Mouse (Mus musculus) limb, embryonic 15.5 days (tissue): ENCODE measurements around the gene Sema5b. TPM values are rescaled to one million over a fixed set of nuclear protein-coding genes. Genes with fewer than 3 reads are reported as not detected.

Experiments used
- ATAC-seq: fragments of 200-750 bp; cut with Nextera tagmentation; 2 replicates; pipeline ENCODE4 v1.8.0; 2017; ENCODE audit warnings: low read depth, moderate TSS enrichment; ENCODE audit not compliant: insufficient number of reproducible peaks, low FRiP score, low TSS enrichment
- H3K27ac ChIP-seq: fragments of 300-500 bp; sonication (generic); 2 replicates; pipeline ENCODE4 v1.5.1; 2015; ENCODE audit warnings: moderate library complexity, mild to moderate bottlenecking, inconsistent platforms
- H3K27me3 ChIP-seq: fragments of 300-500 bp; sonication (generic); 2 replicates; pipeline ENCODE4 v1.6.1; 2015; ENCODE audit warnings: inconsistent platforms
- H3K36me3 ChIP-seq: fragments of 300-500 bp; sonication (generic); 2 replicates; pipeline ENCODE4 v1.6.1; 2015; ENCODE audit warnings: inconsistent platforms
- H3K4me1 ChIP-seq: fragments of 300-500 bp; sonication (generic); 2 replicates; pipeline ENCODE4 v1.6.1; 2015; ENCODE audit warnings: inconsistent platforms
- H3K4me2 ChIP-seq: fragments of 300-500 bp; sonication (generic); 2 replicates; pipeline ENCODE4 v1.6.1; 2015; ENCODE audit warnings: mild to moderate bottlenecking, inconsistent platforms
- H3K4me3 ChIP-seq: fragments of 300-500 bp; sonication (generic); 2 replicates; pipeline ENCODE4 v1.5.1; 2015; ENCODE audit warnings: mild to moderate bottlenecking, inconsistent platforms
- H3K9ac ChIP-seq: fragments of 300-500 bp; sonication (generic); 2 replicates; pipeline ENCODE4 v1.6.1; 2015; ENCODE audit warnings: inconsistent platforms
- H3K9me3 ChIP-seq: fragments of 300-500 bp; sonication (generic); 2 replicates; pipeline ENCODE4 v1.6.1; 2016; ENCODE audit warnings: inconsistent platforms
- WGBS: fragments of 180-500 bp; shearing (Covaris S2); methylation state at CpG from one replicate; pipeline ENCODE4 v1.1.7; 2015; 5-methylcytosine and 5-hydroxymethylcytosine counted together
- polyA plus RNA-seq: library from polyadenylated mRNA; unstranded; fragments of >200 nt; fragmentation: Nextera tagmentation; extraction: Ambion mirVana; gene quantifications from 2 replicates; pipeline ENCODE4 v1.2.1, GENCODE M21; 2015

The Sema5b gene
- polyA plus RNA-seq, 1 experiment from 2014 or later: 5.0 TPM

- WGBS: 76% methylated on average over 4 of the region's 4 CpGs
- peaks cover 30% of the 10 kb centered on the region for H3K27me3 ChIP-seq
- no peak for ATAC-seq
- no peak overlapping the region for H3K9ac ChIP-seq
- H3K36me3 ChIP-seq: no peaks in the 10 kb centered on the region
- no peak overlapping the region for H3K4me2 ChIP-seq
- H3K9me3 ChIP-seq: no peaks in the 10 kb centered on the region
- H3K4me1 ChIP-seq: peaks cover 7% of the 10 kb centered on the region
- H3K27ac ChIP-seq: no peak overlapping the region
- no peak overlapping the region for H3K4me3 ChIP-seq
These were observed 123.9 kb downstream of the Sema5b start for GRCm38 (mm10) chr16:35664847-35665246.

- no peaks in the 10 kb centered on the region for H3K36me3 ChIP-seq
- no peaks in the 10 kb centered on the region for H3K27me3 ChIP-seq
- 73% methylated on average over 8 of the region's 8 CpGs for WGBS
- H3K9me3 ChIP-seq: no peaks in the 10 kb centered on the region
- no peak for ATAC-seq
- H3K4me3 ChIP-seq: no peak overlapping the region
- H3K4me1 ChIP-seq: 0 out of 2 replicates have a peak, but pooled peaks cover 5% of the 10 kb centered on the region
- H3K27ac ChIP-seq: no peak overlapping the region
- H3K9ac ChIP-seq: no peak overlapping the region
- H3K4me2 ChIP-seq: no peak overlapping the region
These were observed 136.7 kb downstream of the Sema5b start for GRCm38 (mm10) chr16:35677511-35678113.

- 33% methylated on average over 3 of the region's 3 CpGs for WGBS
- Histone ChIP-seq H3K9me3 (no peaks in the 10 kb centered on the region), H3K4me1 (0 out of 2 replicates have a peak, but pooled peaks cover 5% of the 10 kb centered on the region), H3K27me3 (no peaks in the 10 kb centered on the region), H3K27ac (no peak overlapping the region), H3K36me3 (no peaks in the 10 kb centered on the region), H3K4me3 (no peak overlapping the region), H3K9ac (no peak overlapping the region), H3K4me2 (no peak overlapping the region)
- ATAC-seq: no peak
These were observed 137.5 kb downstream of the Sema5b start for GRCm38 (mm10) chr16:35678476-35678875.

- peaks cover 8% of the 10 kb centered on the region for H3K4me1 ChIP-seq
- WGBS: 56% methylated on average over 17 of the region's 17 CpGs
- no peaks in the 10 kb centered on the region for H3K27me3 ChIP-seq
- H3K36me3 ChIP-seq: no peaks in the 10 kb centered on the region
- no peak overlapping the region for H3K27ac ChIP-seq
- ATAC-seq: no peak; the same call in 1 of the 2 replicates
- no peak overlapping the region for H3K4me3 ChIP-seq
- no peaks in the 10 kb centered on the region for H3K9me3 ChIP-seq
- no peak overlapping the region for H3K9ac ChIP-seq
- H3K4me2 ChIP-seq: no peak overlapping the region
These were observed 140.6 kb downstream of the Sema5b start for GRCm38 (mm10) chr16:35681327-35682108.

GRCm38 (mm10) chr16:35685027-35685426 is 144.1 kb downstream of the Sema5b start:
- Histone ChIP-seq H3K9ac (no peak overlapping the region), H3K4me1 (peaks cover 8% of the 10 kb centered on the region), H3K27ac (no peak overlapping the region), H3K4me3 (no peak overlapping the region), H3K36me3 (no peaks in the 10 kb centered on the region), H3K9me3 (no peaks in the 10 kb centered on the region), H3K27me3 (no peaks in the 10 kb centered on the region), H3K4me2 (no peak overlapping the region)
- WGBS: 76% methylated on average over 13 of the region's 13 CpGs
- ATAC-seq: no peak

DNA sequence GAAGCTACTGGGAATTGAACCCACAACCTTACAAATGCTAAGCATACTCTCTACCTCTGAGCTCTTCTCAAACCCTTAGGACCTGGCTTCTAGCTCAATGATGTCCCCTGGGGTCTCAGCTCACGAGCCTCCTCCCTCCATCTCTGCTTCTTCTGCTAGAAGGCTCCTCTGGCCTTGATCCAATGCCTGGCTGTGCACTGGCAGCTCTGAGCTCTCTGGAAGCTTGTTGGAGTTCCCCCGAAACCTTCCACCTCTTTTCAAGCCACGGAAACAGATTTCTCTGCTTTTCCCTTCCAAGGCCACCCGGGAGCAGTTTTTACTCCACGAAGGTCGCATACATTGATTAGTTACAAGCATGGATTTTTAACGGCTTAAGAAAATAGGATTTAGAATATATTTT is 145.5 kb downstream of the Sema5b start:
- no peaks in the 10 kb centered on the region for H3K27me3 ChIP-seq
- no peak overlapping the region for H3K9ac ChIP-seq
- H3K36me3 ChIP-seq: no peaks in the 10 kb centered on the region
- H3K4me1 ChIP-seq: peaks cover 3% of the 10 kb centered on the region
- no peak overlapping the region for H3K4me3 ChIP-seq
- ATAC-seq: no peak
- no peak overlapping the region for H3K27ac ChIP-seq
- no peaks in the 10 kb centered on the region for H3K9me3 ChIP-seq
- no peak overlapping the region for H3K4me2 ChIP-seq
- 50% methylated on average over 7 of the region's 7 CpGs for WGBS

DNA sequence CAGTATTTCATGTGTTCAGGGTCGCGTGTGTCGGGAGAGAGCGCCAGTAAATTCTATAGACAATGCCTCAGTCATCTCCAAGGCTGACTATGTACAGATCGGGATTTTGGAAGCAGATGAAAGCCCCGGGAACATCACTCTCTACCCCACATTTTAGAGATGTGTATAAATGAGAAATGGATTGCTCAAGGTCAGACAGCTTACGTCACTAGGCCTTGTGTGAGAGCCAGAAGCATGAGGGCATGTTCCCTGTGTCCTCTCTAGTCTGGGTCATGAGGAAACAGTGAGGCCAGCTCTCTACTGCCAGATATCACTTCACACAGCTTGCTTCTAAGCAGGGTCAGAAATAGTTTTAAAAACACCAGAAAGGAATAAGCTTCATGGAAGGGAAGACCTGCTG is 150.7 kb downstream of the Sema5b start:
- no peak for ATAC-seq
- H3K4me3 ChIP-seq: no peak overlapping the region
- 93% methylated on average over 7 of the region's 7 CpGs for WGBS
- H3K9me3 ChIP-seq: peaks cover 5% of the 10 kb centered on the region; the same call in 1 of the 2 replicates
- no peak overlapping the region for H3K4me2 ChIP-seq
- H3K9ac ChIP-seq: no peak overlapping the region
- H3K27ac ChIP-seq: no peak overlapping the region
- H3K4me1 ChIP-seq: no peaks in the 10 kb centered on the region
- H3K36me3 ChIP-seq: peaks cover 13% of the 10 kb centered on the region
- H3K27me3 ChIP-seq: no peaks in the 10 kb centered on the region

DNA sequence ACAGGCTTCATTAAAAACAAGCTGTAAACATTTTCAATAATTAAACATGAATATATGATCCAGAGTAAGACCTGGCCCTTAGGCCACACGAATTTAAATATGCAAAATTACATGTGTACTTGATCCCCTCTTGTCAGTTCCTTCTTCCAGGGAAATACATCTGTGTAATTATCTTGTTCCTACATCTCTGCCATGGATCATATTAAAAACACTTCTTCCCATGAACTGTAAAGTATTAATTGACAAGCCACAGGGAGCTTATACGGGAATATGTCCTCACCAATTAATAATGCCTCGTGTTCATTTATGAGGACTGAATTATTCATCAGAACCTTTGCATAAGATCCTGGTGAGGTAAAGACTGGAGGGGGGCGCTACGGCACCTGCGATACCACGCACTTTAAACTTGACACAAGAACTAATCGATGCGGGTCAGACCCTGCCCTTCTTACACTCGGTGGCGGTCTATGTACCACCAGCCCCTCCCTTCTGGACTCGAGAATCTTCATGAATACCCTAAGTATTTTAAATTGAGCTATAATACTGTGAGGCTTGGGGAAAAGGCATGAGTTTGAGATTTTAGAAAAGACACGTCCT is 153.4 kb downstream of the Sema5b start:
- H3K4me2 ChIP-seq: no peak overlapping the region
- no peak for ATAC-seq
- H3K4me1 ChIP-seq: no peaks in the 10 kb centered on the region
- WGBS: 87% methylated on average over 13 of the region's 13 CpGs
- peaks cover 5% of the 10 kb centered on the region; the same call in 1 of the 2 replicates for H3K9me3 ChIP-seq
- H3K27ac ChIP-seq: no peak overlapping the region
- no peak overlapping the region for H3K4me3 ChIP-seq
- H3K27me3 ChIP-seq: no peaks in the 10 kb centered on the region
- H3K9ac ChIP-seq: no peak overlapping the region
- peaks cover 24% of the 10 kb centered on the region for H3K36me3 ChIP-seq

GRCm38 (mm10) chr16:35696103-35696502 is 155.2 kb downstream of the Sema5b start:
- WGBS: 93% methylated on average over 2 of the region's 2 CpGs
- no peak overlapping the region for H3K9ac ChIP-seq
- peaks cover 24% of the 10 kb centered on the region for H3K36me3 ChIP-seq
- peaks cover 5% of the 10 kb centered on the region; the same call in 1 of the 2 replicates for H3K9me3 ChIP-seq
- no peaks in the 10 kb centered on the region for H3K4me1 ChIP-seq
- H3K4me2 ChIP-seq: no peak overlapping the region
- H3K4me3 ChIP-seq: no peak overlapping the region
- H3K27me3 ChIP-seq: no peaks in the 10 kb centered on the region
- no peak for ATAC-seq
- no peak overlapping the region for H3K27ac ChIP-seq

DNA sequence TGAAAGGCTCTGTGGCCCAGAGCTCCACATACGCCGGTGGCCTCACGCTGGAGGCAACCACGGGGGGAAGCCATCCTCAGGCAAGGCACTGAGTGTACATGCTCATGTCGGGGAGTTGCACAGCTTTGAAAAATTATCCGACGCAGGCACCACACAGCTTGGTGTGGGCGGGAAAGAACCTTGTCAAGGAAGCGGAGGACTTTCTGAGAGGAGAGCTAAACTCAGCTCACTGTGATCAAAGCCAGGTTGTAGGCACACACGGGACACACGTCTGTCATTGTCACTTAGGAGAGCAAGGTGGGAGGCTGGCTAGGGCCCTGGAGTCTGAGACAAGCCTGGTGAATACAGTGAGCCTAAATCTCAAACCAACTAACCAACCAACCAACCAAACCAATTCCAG is 160.9 kb downstream of the Sema5b start:
- H3K9ac ChIP-seq: no peak overlapping the region
- peaks cover 17% of the 10 kb centered on the region for H3K36me3 ChIP-seq
- ATAC-seq: no peak
- H3K27ac ChIP-seq: no peak overlapping the region
- no peaks in the 10 kb centered on the region for H3K4me1 ChIP-seq
- no peak overlapping the region for H3K4me3 ChIP-seq
- H3K4me2 ChIP-seq: no peak overlapping the region
- 50% methylated on average over 11 of the region's 11 CpGs for WGBS
- no peaks in the 10 kb centered on the region for H3K9me3 ChIP-seq
- no peaks in the 10 kb centered on the region for H3K27me3 ChIP-seq

DNA sequence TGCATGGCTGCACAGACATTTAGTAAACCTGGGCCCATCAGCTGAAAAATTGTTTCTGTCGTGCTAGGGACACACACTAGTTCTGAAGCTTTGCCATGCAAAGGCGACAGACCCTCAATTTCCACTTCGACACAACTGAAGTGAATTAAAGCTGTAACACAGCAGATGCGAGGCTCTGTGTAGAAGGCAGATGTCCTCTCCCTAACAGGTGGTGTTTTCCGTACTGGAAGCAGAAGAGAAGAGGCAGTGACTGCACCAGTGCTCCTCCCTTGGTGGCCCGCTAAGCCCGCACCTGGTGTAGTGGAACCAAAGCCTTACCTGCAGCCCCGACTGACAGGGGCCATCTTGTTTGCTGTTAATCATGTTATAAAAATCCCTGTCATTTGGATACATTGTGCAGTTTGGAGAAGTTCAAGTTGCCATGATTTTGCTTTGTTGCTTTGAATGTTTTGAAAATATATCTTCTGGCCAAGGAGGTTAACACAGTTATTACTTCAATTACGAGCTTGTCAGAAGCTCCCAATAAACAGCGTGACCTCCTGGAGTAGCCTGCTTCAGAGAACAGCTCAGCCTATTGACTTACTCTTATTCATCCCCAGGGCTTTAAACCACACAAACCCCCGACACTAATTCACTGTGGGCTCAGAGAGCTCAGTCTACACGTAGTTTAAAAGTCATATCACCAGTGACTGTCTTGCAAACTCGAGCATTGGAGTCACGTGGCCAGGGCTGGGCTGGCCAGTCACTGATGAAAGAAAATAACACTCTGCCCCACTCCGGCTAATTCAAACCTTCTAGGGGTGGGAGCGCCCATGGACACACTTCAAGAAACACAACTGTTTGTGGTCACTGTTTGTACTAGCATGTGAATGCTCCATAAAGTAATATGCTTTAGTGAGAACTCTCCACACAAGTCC is 163.1 kb downstream of the Sema5b start:
- WGBS: 50% methylated on average over 16 of the region's 16 CpGs

More for the DNA sequence above, 163.1 kb downstream of the Sema5b start:
- H3K9me3 ChIP-seq: no peaks in the 10 kb centered on the region
- no peak overlapping the region for H3K4me3 ChIP-seq
- no peaks in the 10 kb centered on the region for H3K27me3 ChIP-seq
- no peak overlapping the region for H3K4me2 ChIP-seq
- H3K36me3 ChIP-seq: peaks cover 6% of the 10 kb centered on the region; the same call in 1 of the 2 replicates
- ATAC-seq: no peak
- H3K27ac ChIP-seq: no peak overlapping the region
- no peaks in the 10 kb centered on the region for H3K4me1 ChIP-seq
- H3K9ac ChIP-seq: no peak overlapping the region
